Mouse (Mus musculus): ENCODE measurements around the gene Nol3.
"Not testable (repeated sequence)": the region's sequence is repeated elsewhere in the genome, so short reads cannot be mapped to it uniquely, and the experiment has no call there.

Nol3 gene

GRCm38 (mm10) chr8:105290554-105291314 is 14.8 kb downstream of the Nol3 start:
- peak; percentile 88 to 94 for DNase-seq

GRCm38 (mm10) chr8:105291364-105291763 is 15.4 kb downstream of the Nol3 start:
- DNase-seq, result not testable (repeated sequence)

DNA sequence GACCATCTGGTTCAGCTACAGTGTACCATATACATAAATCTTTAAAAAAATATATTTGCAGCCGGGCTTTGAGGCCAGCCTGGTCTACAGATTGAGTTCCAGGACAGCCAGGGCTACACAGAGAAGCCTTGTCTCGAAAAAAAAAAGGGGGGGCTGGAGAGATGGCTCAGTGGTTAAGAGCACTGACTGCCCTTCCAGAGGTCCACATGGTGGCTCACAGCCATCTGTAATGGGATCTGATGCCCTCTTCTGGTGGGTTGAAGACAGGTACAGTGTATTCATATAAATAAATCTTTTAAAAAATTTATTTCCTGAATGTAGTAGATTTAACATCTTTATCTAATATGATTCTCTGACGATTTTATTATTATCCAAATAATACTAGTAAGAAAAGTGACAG is 15.9 kb downstream of the Nol3 start:
- DNase-seq, result not testable (repeated sequence)

DNA sequence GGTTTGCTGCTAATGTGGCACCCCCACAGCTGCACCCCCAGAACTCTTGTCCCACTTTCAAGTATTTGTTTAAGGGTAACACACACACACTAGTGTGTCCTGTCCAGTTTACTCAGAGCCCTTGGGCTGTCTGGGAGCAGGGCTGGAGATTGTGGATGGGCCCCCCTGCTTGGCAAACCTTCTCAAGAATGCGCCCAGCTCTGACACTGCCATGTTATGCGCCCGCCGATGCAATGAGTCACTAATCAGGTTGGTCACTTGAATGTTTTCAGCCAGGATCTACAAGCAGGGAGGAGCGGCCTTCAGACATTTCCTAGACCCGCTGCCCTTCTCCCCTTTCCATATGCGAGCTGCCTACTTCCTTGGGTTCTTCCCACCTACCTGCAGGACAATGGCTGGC is 16.5 kb downstream of the Nol3 start:
- DNase-seq, result peak in 1 of 2 experiments; percentile 25

GRCm38 (mm10) chr8:105293405-105293804 is 17.5 kb downstream of the Nol3 start:
- peak in 1 of 2 experiments; percentile 27 for DNase-seq

DNA sequence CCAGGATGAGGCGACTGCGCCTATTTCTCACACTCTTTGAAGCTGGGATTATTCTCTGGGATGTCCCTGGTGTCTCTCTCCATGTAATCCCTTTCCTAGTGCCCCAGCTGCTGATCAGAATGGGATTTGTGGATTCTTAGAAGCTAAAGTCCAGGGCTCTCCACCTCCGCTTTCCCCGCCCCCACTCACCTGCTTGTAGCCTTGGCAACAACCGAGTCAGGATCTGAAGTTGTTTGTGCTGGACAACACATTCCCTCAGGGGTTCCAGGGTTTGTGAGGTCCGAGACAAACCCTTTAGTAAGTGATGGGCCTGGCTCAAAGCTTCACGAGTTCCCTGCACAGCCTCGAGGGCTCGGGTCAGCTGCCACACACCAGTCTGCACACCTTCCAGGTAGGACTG is 18.8 kb downstream of the Nol3 start:
- DNase-seq, result peak in 1 of 2 experiments; percentile 24

DNA sequence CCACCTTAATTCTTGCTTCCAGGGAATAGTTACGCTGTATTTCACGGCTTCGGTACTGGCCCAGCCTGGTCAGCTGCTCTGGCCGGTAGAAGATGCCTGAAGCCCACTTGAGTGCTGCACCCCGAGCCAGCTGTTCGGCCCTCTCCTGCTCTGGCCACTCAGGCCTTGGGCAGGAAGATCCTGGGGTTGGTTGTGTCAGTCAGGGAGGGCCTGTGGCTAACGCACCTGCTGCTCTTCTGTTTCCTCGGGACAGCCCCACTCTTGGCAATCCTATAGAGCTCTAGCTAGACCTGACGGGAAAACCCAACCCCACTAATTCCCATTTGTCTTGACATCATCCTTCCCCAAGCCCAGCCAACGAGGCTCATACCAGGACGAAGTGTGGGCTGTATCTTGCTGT is 19.3 kb downstream of the Nol3 start:
- no peak for DNase-seq

DNA sequence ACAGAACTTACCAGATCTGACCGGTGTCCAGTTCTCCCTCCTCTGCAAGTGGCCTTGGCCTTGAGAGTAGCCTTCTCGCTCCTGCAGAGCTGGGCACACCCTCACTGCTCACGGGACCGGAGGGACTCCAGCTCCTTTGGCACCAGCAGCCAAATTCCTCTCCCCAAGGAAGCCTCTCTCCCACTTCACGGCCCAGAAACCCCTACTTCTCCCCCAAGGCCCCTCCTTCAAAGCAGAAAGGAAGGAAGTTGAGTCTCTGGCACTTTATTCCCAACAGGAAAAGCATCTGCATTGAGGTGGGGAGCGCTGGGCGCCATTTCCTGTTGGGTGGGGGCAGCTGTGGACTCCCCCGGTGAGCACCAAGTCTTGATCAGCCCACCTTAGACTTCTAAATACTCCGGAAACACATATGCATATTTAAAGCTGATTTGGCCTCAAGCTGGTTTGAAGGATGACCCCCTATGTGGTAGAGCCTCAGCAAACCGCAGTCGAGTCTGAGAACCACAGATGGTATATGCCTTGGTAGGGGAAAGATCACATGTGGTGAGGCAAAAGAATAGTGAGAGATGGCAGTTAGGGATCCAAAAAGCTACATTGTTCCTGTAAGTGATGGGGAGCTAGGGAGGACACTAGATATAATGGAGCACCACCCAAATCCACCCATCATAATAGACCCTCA is 20.1 kb downstream of the Nol3 start, which contains the start of gene Exoc3l:
Exoc3l (minus strand) TSS at position 207 of the 679 bp plus-strand sequence.
- DNase-seq, result peak; percentile 46 to 67

- peak; percentile 94 to 96 for DNase-seq
Observed at GRCm38 (mm10) chr8:105297511-105298192, 21.7 kb downstream of the Nol3 start, which contains the start of gene E2f4. Gene E2f4 (plus strand): TSS chr8:105297663.

GRCm38 (mm10) chr8:105298351-105299252 is 22.7 kb downstream of the Nol3 start:
- peak in 1 of 2 experiments; percentile 19 for DNase-seq

DNA sequence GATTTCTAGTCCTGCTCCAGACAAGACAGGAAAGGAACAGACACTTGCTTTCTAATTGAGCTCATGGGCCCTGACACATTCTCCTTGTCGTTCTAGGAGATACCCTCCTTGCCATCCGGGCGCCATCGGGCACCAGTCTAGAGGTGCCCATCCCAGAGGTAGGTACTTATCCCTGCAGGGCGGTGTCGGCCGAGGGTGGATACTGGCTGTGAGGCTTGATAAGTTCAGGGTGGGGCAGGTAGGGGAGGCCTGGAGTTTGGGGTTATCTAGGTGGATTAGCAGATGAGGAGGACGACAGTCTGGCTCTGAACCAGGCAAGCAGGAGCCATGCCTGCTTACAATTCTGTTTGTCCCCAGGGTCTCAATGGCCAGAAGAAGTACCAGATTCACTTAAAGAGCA is 24.0 kb downstream of the Nol3 start:
- no peak for DNase-seq

- no peak for DNase-seq
Observed at GRCm38 (mm10) chr8:105303396-105303795, 27.5 kb downstream of the Nol3 start.

DNA sequence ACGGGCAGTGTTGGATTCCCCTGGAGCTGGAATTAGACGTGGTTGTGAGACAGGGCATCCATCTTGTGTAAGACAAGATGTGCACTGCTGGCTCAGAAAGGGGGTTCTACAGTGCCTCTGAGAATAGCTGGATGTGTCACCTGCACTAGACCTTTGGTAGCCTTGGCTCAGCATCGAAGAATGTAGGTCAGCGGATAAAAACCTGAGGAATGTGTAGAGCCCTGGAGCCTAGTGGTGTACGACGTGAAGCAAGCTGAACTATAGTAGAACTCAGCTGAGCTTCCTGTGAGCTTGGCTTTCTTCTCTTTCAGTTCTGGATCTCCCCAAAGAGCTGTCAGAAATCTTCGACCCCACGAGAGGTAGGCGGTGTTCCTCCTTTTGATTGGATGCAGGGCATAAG is 27.9 kb downstream of the Nol3 start:
- no peak for DNase-seq

GRCm38 (mm10) chr8:105304325-105305210 is 28.6 kb downstream of the Nol3 start:
- no peak for DNase-seq

- DNase-seq, result peak; percentile 81 to 91
Observed at GRCm38 (mm10) chr8:105305211-105306145, 29.5 kb downstream of the Nol3 start, which contains the start of gene Elmo3. Gene Elmo3 (plus strand): TSS chr8:105305601.

GRCm38 (mm10) chr8:105306146-105306691 is 30.3 kb downstream of the Nol3 start:
- no peak for DNase-seq

GRCm38 (mm10) chr8:105307670-105308069 is 31.7 kb downstream of the Nol3 start:
- no peak for DNase-seq

- DNase-seq, result no peak
Observed at GRCm38 (mm10) chr8:105308428-105308827, 32.5 kb downstream of the Nol3 start.

GRCm38 (mm10) chr8:105309142-105309847 is 33.4 kb downstream of the Nol3 start:
- DNase-seq, result no peak

All from lung, postnatal 4 days (tissue).